Mouse (Mus musculus) T-helper 2 cell (primary cell): Measurements from ENCODE around the gene Tdrd7.

ENCODE experiments used
- in situ Hi-C: fragments of 300-600 bp; cut with MboI, MseI; formaldehyde crosslinking; loops from one replicate; pipeline ENCODE4 v1.15.1; 2025; ENCODE audit warnings: high pct_unique_total_duplicates

Tdrd7 gene

GRCm38 (mm10) chr4:46082555-46082954 is 117.4 kb downstream of the Tdrd7 start:
- in situ Hi-C loops = no loop called here
